Mouse (Mus musculus) erythroblast, embryonic 14.5 days (primary cell): ENCODE measurements at regions not wholly inside any gene's neighbourhood (a gene's known extent, or its start where the extent isn't known, plus 50 kb on each side); places are given as distances from the start of the nearest gene placed in this dataset.

Experiments
- H3K27me3 ChIP-seq: 2 replicates; pipeline ENCODE4 v1.6.1; 2012; ENCODE audit warnings: inconsistent platforms; ENCODE audit not compliant: control insufficient read depth
- H3K36me3 ChIP-seq: 2 replicates; pipeline ENCODE4 v1.6.1; 2012; ENCODE audit warnings: mild to moderate bottlenecking, inconsistent platforms; ENCODE audit not compliant: control insufficient read depth
- H3K4me1 ChIP-seq: 2 replicates; pipeline ENCODE4 v1.6.1; 2012; ENCODE audit warnings: inconsistent platforms; ENCODE audit not compliant: control insufficient read depth
- H3K4me3 ChIP-seq: replicated peaks from 2 replicates; pipeline ENCODE3; 2012; ENCODE audit warnings: moderate library complexity, mild to moderate bottlenecking, inconsistent platforms
- H3K9me3 ChIP-seq: 2 replicates; pipeline ENCODE4 v1.6.1; 2012; ENCODE audit warnings: low read length, inconsistent platforms, mixed read lengths; ENCODE audit not compliant: control insufficient read depth
- GATA1 ChIP-seq: IDR thresholded peaks from 2 replicates; pipeline ENCODE4 v1.6.1; 2012; ENCODE audit warnings: low read length, inconsistent platforms, mixed read lengths
- TAL1 ChIP-seq: IDR thresholded peaks from 3 replicates; pipeline ENCODE4 v1.6.1; 2012; ENCODE audit warnings: low read length, inconsistent platforms, mixed read lengths

GRCm38 (mm10) chr10:111101901-111102761 lies 62.4 kb upstream of the Osbpl8 start:
- H3K27me3 ChIP-seq = peaks cover 7% of the 10 kb centered on the region
- no peaks in the 10 kb centered on the region for H3K9me3 ChIP-seq
- TF ChIP-seq GATA1 (no peak), TAL1 (no peak)
- peaks cover 9% of the 10 kb centered on the region for H3K4me1 ChIP-seq
- no peak overlapping the region for H3K4me3 ChIP-seq
- no peaks in the 10 kb centered on the region for H3K36me3 ChIP-seq

GRCm38 (mm10) chr10:111099812-111100464 lies 64.6 kb upstream of the Osbpl8 start:
- no peaks in the 10 kb centered on the region for H3K36me3 ChIP-seq
- H3K9me3 ChIP-seq = no peaks in the 10 kb centered on the region
- H3K4me1 ChIP-seq = peaks cover 9% of the 10 kb centered on the region
- peaks cover 7% of the 10 kb centered on the region for H3K27me3 ChIP-seq
- no peak overlapping the region for H3K4me3 ChIP-seq
- no peak for TF ChIP-seq GATA1
- TF ChIP-seq TAL1 = no peak

GRCm38 (mm10) chr10:111099059-111099811 lies 65.3 kb upstream of the Osbpl8 start:
- no peak overlapping the region for H3K4me3 ChIP-seq
- H3K9me3 ChIP-seq = no peaks in the 10 kb centered on the region
- peaks cover 9% of the 10 kb centered on the region for H3K4me1 ChIP-seq
- no peaks in the 10 kb centered on the region for H3K36me3 ChIP-seq
- TF ChIP-seq GATA1 (no peak), TAL1 (no peak)
- H3K27me3 ChIP-seq = peaks cover 7% of the 10 kb centered on the region

- Histone ChIP-seq H3K4me3 (no peak overlapping the region), H3K36me3 (no peaks in the 10 kb centered on the region), H3K4me1 (peaks cover 2% of the 10 kb centered on the region), H3K27me3 (peaks cover 3% of the 10 kb centered on the region; the same call in 1 of the 2 replicates), H3K9me3 (no peaks in the 10 kb centered on the region)
- TF ChIP-seq TAL1 (no peak), GATA1 (no peak)
Observed at GRCm38 (mm10) chr10:111097245-111097644, 67.3 kb upstream of the Osbpl8 start.

GRCm38 (mm10) chr10:111096811-111097210 lies 67.7 kb upstream of the Osbpl8 start:
- Histone ChIP-seq H3K4me3 (no peak overlapping the region), H3K36me3 (no peaks in the 10 kb centered on the region), H3K27me3 (no peaks in the 10 kb centered on the region), H3K4me1 (no peaks in the 10 kb centered on the region), H3K9me3 (no peaks in the 10 kb centered on the region)
- TF ChIP-seq TAL1 (no peak), GATA1 (no peak)

GRCm38 (mm10) chr10:111094405-111094804 lies 70.1 kb upstream of the Osbpl8 start:
- no peaks in the 10 kb centered on the region for H3K36me3 ChIP-seq
- TF ChIP-seq TAL1 = no peak
- no peaks in the 10 kb centered on the region for H3K27me3 ChIP-seq
- no peak overlapping the region for H3K4me3 ChIP-seq
- H3K9me3 ChIP-seq = no peaks in the 10 kb centered on the region
- no peaks in the 10 kb centered on the region for H3K4me1 ChIP-seq

- Histone ChIP-seq H3K27me3 (no peaks in the 10 kb centered on the region), H3K9me3 (no peaks in the 10 kb centered on the region), H3K4me1 (no peaks in the 10 kb centered on the region), H3K36me3 (no peaks in the 10 kb centered on the region), H3K4me3 (no peak overlapping the region)
- no peak for TF ChIP-seq GATA1
- no peak for TF ChIP-seq TAL1
Observed at GRCm38 (mm10) chr10:111089382-111089781, 75.2 kb upstream of the Osbpl8 start.

- Histone ChIP-seq H3K4me1 (no peaks in the 10 kb centered on the region), H3K27me3 (no peaks in the 10 kb centered on the region), H3K36me3 (no peaks in the 10 kb centered on the region), H3K4me3 (no peak overlapping the region), H3K9me3 (no peaks in the 10 kb centered on the region)
- no peak for TF ChIP-seq TAL1
- TF ChIP-seq GATA1 = no peak
Observed at GRCm38 (mm10) chr10:111085561-111085960, 75.6 kb upstream of the Zdhhc17 start.

GRCm38 (mm10) chr10:111084267-111084780 lies 74.4 kb upstream of the Zdhhc17 start:
- Histone ChIP-seq H3K27me3 (no peaks in the 10 kb centered on the region), H3K36me3 (no peaks in the 10 kb centered on the region), H3K4me3 (no peak overlapping the region), H3K4me1 (no peaks in the 10 kb centered on the region), H3K9me3 (no peaks in the 10 kb centered on the region)
- TF ChIP-seq TAL1 = no peak
- TF ChIP-seq GATA1 = no peak
